Mouse (Mus musculus): Measurements from ENCODE around the gene Olfr764-ps1. TPM values are rescaled to one million over a fixed set of nuclear protein-coding genes. Genes with fewer than 3 reads are reported as not detected.

The Olfr764-ps1 gene
- total RNA-seq, 1 experiment from 2014 or later, result not detected

Other genes with a start within 250 kb of the Olfr764-ps1 start
- gene Mmp19, start 249.0 kb downstream of the Olfr764-ps1 start, total RNA-seq (2017), result 1.9 and 3.0 TPM in 2 replicates
- 29.7 and 34.6 TPM in 2 replicates for gene Dnajc14, start 235.8 kb downstream of the Olfr764-ps1 start, total RNA-seq (2017)
- 3.2 and 3.7 TPM in 2 replicates for gene Tmem198b, start 235.5 kb downstream of the Olfr764-ps1 start, total RNA-seq (2017)
- 212 and 320 TPM in 2 replicates for gene Sarnp, start 222.6 kb downstream of the Olfr764-ps1 start, total RNA-seq (2017)
- 86.6 and 90.4 TPM in 2 replicates for gene Ormdl2, start 218.3 kb downstream of the Olfr764-ps1 start, total RNA-seq (2017)
- 0.39 TPM in 1 of 2 replicates, not detected in the other for gene Gdf11, start 148.2 kb downstream of the Olfr764-ps1 start, total RNA-seq (2017)
- gene Cd63, start 138.9 kb downstream of the Olfr764-ps1 start, total RNA-seq (2017), result 38.5 and 39.6 TPM in 2 replicates
- 2.7 and 7.7 TPM in 2 replicates for gene Rdh5, start 117.0 kb downstream of the Olfr764-ps1 start, total RNA-seq (2017)
- gene Bloc1s1, start 115.9 kb downstream of the Olfr764-ps1 start, total RNA-seq (2017), result 95.3 and 109 TPM in 2 replicates
- not detected in 2 replicates for gene Itga7, start 106.1 kb downstream of the Olfr764-ps1 start, total RNA-seq (2017)
- not detected in 2 replicates for gene Mettl7b, start 78.9 kb downstream of the Olfr764-ps1 start, total RNA-seq (2017)
- not detected in 2 replicates for gene Olfr9, start 50.5 kb downstream of the Olfr764-ps1 start, total RNA-seq (2017)
- gene Olfr763, start 29.1 kb downstream of the Olfr764-ps1 start, total RNA-seq (2017), result not detected in 2 replicates
- not detected in 2 replicates for gene Olfr765, start 10.1 kb upstream of the Olfr764-ps1 start, total RNA-seq (2017)
- gene Olfr766-ps1, start 29.1 kb upstream of the Olfr764-ps1 start, total RNA-seq (2017), result not detected in 2 replicates
- not detected in 2 replicates for gene Olfr767, start 43.0 kb upstream of the Olfr764-ps1 start, total RNA-seq (2017)
- gene Olfr768, start 59.5 kb upstream of the Olfr764-ps1 start, total RNA-seq (2017), result not detected in 2 replicates
- gene Olfr769, start 78.0 kb upstream of the Olfr764-ps1 start, total RNA-seq (2017), result not detected in 2 replicates
- gene Olfr770, start 99.1 kb upstream of the Olfr764-ps1 start, total RNA-seq (2017), result not detected in 2 replicates
- not detected in 2 replicates for gene Olfr771, start 124.9 kb upstream of the Olfr764-ps1 start, total RNA-seq (2017)
- gene Olfr772, start 138.0 kb upstream of the Olfr764-ps1 start, total RNA-seq (2017), result not detected in 2 replicates
- not detected in 2 replicates for gene Olfr773, start 147.5 kb upstream of the Olfr764-ps1 start, total RNA-seq (2017)
- gene Olfr774, start 196.3 kb upstream of the Olfr764-ps1 start, total RNA-seq (2017), result not detected in 2 replicates
- gene Olfr775, start 208.5 kb upstream of the Olfr764-ps1 start, total RNA-seq (2017), result not detected in 2 replicates
- not detected in 2 replicates for gene Olfr776, start 219.2 kb upstream of the Olfr764-ps1 start, total RNA-seq (2017)
- not detected in 2 replicates for gene Olfr777, start 231.6 kb upstream of the Olfr764-ps1 start, total RNA-seq (2017)

Data from common myeloid progenitor, adult 5-6 weeks (primary cell).